Mouse (Mus musculus): Measurements from ENCODE around the gene Psg27. TPM values are rescaled to one million over a fixed set of nuclear protein-coding genes. Genes with fewer than 3 reads are reported as not detected.

Psg27 gene
- polyA plus RNA-seq (2017; shearing (Covaris generic)), result not detected

DNA sequence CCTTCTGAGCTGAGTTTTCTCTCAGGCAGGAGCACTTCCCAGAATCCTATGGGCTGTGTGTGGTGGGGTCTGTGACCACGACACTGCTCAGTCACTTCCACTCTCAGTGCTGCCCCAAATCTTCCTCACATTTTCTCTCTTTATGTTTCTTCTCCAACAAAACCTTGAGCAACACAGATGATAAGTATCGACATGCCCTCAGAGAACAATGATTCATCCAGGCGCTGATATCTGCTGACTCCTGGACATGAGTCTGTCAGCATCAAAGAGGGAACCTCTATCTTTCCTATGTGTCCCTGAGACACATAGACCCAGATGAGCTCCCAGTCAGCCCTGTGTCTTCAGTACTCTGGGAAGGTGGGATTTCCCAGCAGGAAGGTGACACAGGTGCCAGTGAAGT is at the start of gene Psg27:
Psg27 (minus strand) TSS at position 101 of the 400 bp plus-strand sequence.

DNA sequence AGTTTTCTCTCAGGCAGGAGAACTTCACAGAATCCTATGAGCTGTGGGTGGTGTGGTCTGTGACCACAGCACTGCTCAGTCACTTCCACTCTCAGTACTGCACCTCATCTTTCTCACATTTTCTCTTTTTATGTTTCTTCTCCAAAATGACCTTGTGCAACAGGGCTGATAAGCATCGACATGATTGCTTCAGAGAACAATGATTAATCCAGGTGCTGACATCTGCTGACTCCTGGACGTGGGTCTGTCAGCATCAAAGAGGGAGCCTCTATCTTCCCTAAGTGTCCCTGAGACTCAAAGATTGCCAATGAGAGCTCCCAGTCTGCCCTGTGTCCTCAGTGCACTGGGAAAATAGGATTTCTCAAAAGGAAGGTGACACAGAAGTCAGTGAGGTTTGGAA is 49.3 kb upstream of the Psg27 start, which contains the start of gene Psg23:
Psg23 (minus strand) TSS at position 101 of the 400 bp plus-strand sequence.

GRCm38 (mm10) chr7:18532169-18532568 is 34.9 kb downstream of the Psg27 start, which contains the start of gene Psg25:
Psg25 (minus strand) TSS chr7:18532269.

Other genes starting within 250 kb of the Psg27 start
- gene Psg18, start 212.3 kb downstream of the Psg27 start, polyA plus RNA-seq (2017; shearing (Covaris generic)), result not detected
- gene Psg28, start 135.3 kb downstream of the Psg27 start, polyA plus RNA-seq (2017; shearing (Covaris generic)), result not detected
- not detected for gene Psg26, start 83.1 kb downstream of the Psg27 start, polyA plus RNA-seq (2017; shearing (Covaris generic))
- gene Psg25, start 35.0 kb downstream of the Psg27 start, polyA plus RNA-seq (2017; shearing (Covaris generic)), result not detected
- gene Psg23, start 49.2 kb upstream of the Psg27 start, polyA plus RNA-seq (2017; shearing (Covaris generic)), result 0.23 TPM
- not detected for gene Psg21, start 89.4 kb upstream of the Psg27 start, polyA plus RNA-seq (2017; shearing (Covaris generic))
- not detected for gene Psg20, start 118.9 kb upstream of the Psg27 start, polyA plus RNA-seq (2017; shearing (Covaris generic))
- gene Psg22, start 150.8 kb upstream of the Psg27 start, polyA plus RNA-seq (2017; shearing (Covaris generic)), result not detected
- 0.18 TPM for gene Psg19, start 231.2 kb upstream of the Psg27 start, polyA plus RNA-seq (2017; shearing (Covaris generic))